Mouse (Mus musculus): ENCODE data around the gene Scube1. TPM values are rescaled to one million over a fixed set of nuclear protein-coding genes. Genes with fewer than 3 reads are reported as not detected.

Scube1 gene
- total and polyA plus RNA-seq, 3 experiments: not detected

GRCm38 (mm10) chr15:83591758-83592157, 133.1 kb downstream of the Scube1 start:
- no peak for DNase-seq (ENCODE audit: extremely low read depth)
- Histone ChIP-seq H3K9me3 (replicated peaks; ENCODE audit: low read length) (peaks cover 4% of the 10 kb centered on the region), H3K27me3 (replicated peaks) (no peaks in the 10 kb centered on the region), H3K36me3 (replicated peaks in 1 of 2; ENCODE audit: control insufficient read depth in 1 of 2, insufficient read depth in 1 of 2, low read length in 1 of 2) (peaks cover 17 to 57% of the 10 kb centered on the region in 2 experiments), H3K4me3 (replicated peaks in 1 of 3; ENCODE audit: low read depth in 2 of 3, low read length in 2 of 3, poor library complexity in 1 of 3) (no peak overlapping the region), H3K79me2 (replicated peaks; ENCODE audit: control insufficient read depth, extremely low read depth, insufficient read depth, poor library complexity, severe bottlenecking) (peaks cover 13% of the 10 kb centered on the region), H3K27ac (ENCODE audit: insufficient read depth, low read depth) (no peak overlapping the region), H3K9ac (ENCODE audit: insufficient read depth, low read depth) (no peak overlapping the region), H3K4me1 (ENCODE audit: control insufficient read depth in 1 of 2, insufficient read depth in 2 of 2) (peaks cover 6 to 23% of the 10 kb centered on the region in 2 experiments; a peak in 3 of 4 replicates), H3K4me2 (ENCODE audit: insufficient read depth, low read depth, poor library complexity, severe bottlenecking) (no peak overlapping the region)
- no peak for TF ChIP-seq ELF1 (IDR thresholded peaks at IDR 0.05; ENCODE audit: low read depth, low read length)
- TF ChIP-seq POLR2AphosphoS2 (IDR thresholded peaks at IDR 0.05; ENCODE audit: low read depth, low read length): no peak
- TF ChIP-seq POLR2A (IDR thresholded peaks at IDR 0.05; ENCODE audit: low read depth, low read length): no peak
- TF ChIP-seq BHLHE40 (IDR thresholded peaks at IDR 0.05; ENCODE audit: low read depth, low read length): no peak
- TF ChIP-seq CHD1 (IDR thresholded peaks at IDR 0.05; ENCODE audit: low read depth, low read length): no peak
- TF ChIP-seq ETS1 (conservative IDR thresholded peaks at IDR 0.05; ENCODE audit: low read depth, low read length): no peak
- TF ChIP-seq NRF1 (IDR thresholded peaks at IDR 0.05; ENCODE audit: low read depth, low read length): no peak
- no peak for TF ChIP-seq TCF12 (IDR thresholded peaks at IDR 0.05; ENCODE audit: low read depth, low read length)
- no peak for TF ChIP-seq SMC3 (IDR thresholded peaks at IDR 0.05; ENCODE audit: low read depth, low read length)
- in situ Hi-C loops (cut with MboI; ENCODE audit: low pct_ligation_motif_present, low pct_unique_long_range_greater_than_20kb, low sequenced_read_pairs): no loop called here
- dilution Hi-C loops (cut with MboI; ENCODE audit: extremely low pct_ligation_motif_present, extremely low pct_unique_long_range_greater_than_20kb, low sequenced_read_pairs): no loop called here

GRCm38 (mm10) chr15:83590841-83591240, 134.0 kb downstream of the Scube1 start:
- dilution Hi-C loops (cut with MboI; ENCODE audit: extremely low pct_ligation_motif_present, extremely low pct_unique_long_range_greater_than_20kb, low sequenced_read_pairs): no loop called here
- peaks cover 13% of the 10 kb centered on the region for H3K9me3 ChIP-seq (replicated peaks; ENCODE audit: low read length)
- no peak for TF ChIP-seq JUND (conservative IDR thresholded peaks at IDR 0.05; ENCODE audit: low read depth, low read length)
- no peak for TF ChIP-seq USF1 (IDR thresholded peaks at IDR 0.05; ENCODE audit: low read depth, low read length)
- TF ChIP-seq TBP (conservative IDR thresholded peaks at IDR 0.05; ENCODE audit: low read depth, low read length): no peak
- TF ChIP-seq PAX5 (IDR thresholded peaks at IDR 0.05; ENCODE audit: low read length): no peak
- TF ChIP-seq ELF1 (IDR thresholded peaks at IDR 0.05; ENCODE audit: low read depth, low read length): no peak
- TF ChIP-seq RCOR1 (conservative IDR thresholded peaks at IDR 0.05; ENCODE audit: low read depth, low read length): no peak
- TF ChIP-seq BHLHE40 (IDR thresholded peaks at IDR 0.05; ENCODE audit: low read depth, low read length): no peak
- no peak for TF ChIP-seq ZMIZ1 (IDR thresholded peaks at IDR 0.05; ENCODE audit: low read depth, low read length)
- TF ChIP-seq ETS1 (conservative IDR thresholded peaks at IDR 0.05; ENCODE audit: low read depth, low read length): no peak
- TF ChIP-seq EP300 (IDR thresholded peaks at IDR 0.05; ENCODE audit: low read length): no peak
- in situ Hi-C loops (cut with MboI; ENCODE audit: low pct_ligation_motif_present, low pct_unique_long_range_greater_than_20kb, low sequenced_read_pairs): no loop called here
- H3K4me1 ChIP-seq (ENCODE audit: control insufficient read depth in 1 of 2, insufficient read depth in 2 of 2): peaks cover 6 to 21% of the 10 kb centered on the region in 2 experiments; a peak in 3 of 4 replicates
- no peak overlapping the region for H3K4me3 ChIP-seq (replicated peaks in 1 of 3; ENCODE audit: low read depth in 2 of 3, low read length in 2 of 3, poor library complexity in 1 of 3)
- H3K27ac ChIP-seq (ENCODE audit: insufficient read depth, low read depth): no peak overlapping the region
- no peaks in the 10 kb centered on the region for H3K27me3 ChIP-seq (replicated peaks)
- H3K36me3 ChIP-seq (replicated peaks in 1 of 2; ENCODE audit: control insufficient read depth in 1 of 2, insufficient read depth in 1 of 2, low read length in 1 of 2): peaks cover 26 to 67% of the 10 kb centered on the region in 2 experiments
- H3K9ac ChIP-seq (ENCODE audit: insufficient read depth, low read depth): no peak overlapping the region
- H3K4me2 ChIP-seq (ENCODE audit: insufficient read depth, low read depth, poor library complexity, severe bottlenecking): no peak overlapping the region
- peaks cover 13% of the 10 kb centered on the region for H3K79me2 ChIP-seq (replicated peaks; ENCODE audit: control insufficient read depth, extremely low read depth, insufficient read depth, poor library complexity, severe bottlenecking)
- no peak for DNase-seq (ENCODE audit: extremely low read depth)

Measured in CH12.LX (cell line).